Mouse (Mus musculus): ENCODE measurements around the gene Rbfox3.

The Rbfox3 gene

DNA sequence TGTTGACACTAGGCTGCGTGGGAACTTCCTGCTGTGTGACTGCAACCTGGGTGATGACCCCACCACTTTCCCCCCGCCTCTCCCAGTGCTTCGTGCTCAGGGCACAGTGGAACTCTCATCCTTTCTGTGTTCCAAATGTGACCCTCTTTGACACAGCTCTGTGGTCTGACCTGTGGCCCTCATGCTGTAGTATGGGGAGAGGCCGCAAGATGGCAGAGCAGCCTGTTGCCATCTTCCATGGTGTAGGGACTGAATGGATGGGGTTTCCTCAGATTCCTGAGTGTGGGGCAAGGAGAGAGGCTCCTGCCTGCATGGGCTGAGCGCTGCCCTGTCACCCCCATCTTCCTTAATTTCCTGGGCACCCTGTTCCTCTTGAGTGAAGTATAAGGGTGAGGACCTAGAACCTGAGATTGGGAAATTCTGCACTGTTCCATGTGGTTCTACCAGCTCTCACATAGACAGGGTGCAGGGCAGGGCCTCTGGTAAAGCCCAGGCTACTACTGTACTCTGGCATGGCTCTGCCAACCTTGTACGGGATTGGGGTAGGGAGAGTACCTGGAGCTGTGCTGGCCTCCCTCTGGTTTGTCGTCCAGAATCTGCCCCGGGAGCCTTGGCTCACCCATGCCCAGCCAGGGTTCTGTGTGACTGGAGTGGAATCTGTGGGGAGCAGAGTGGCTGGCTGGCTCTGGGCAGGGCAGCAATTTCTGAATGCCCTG, 423.0 kb downstream of the Rbfox3 start:
- in situ Hi-C loops (cut with MboI; ENCODE audit: low pct_unique_long_range_greater_than_20kb in 1 of 2, low sequenced_read_pairs in 2 of 2, unreplicated experiment in 1 of 2), result no loop called here

DNA sequence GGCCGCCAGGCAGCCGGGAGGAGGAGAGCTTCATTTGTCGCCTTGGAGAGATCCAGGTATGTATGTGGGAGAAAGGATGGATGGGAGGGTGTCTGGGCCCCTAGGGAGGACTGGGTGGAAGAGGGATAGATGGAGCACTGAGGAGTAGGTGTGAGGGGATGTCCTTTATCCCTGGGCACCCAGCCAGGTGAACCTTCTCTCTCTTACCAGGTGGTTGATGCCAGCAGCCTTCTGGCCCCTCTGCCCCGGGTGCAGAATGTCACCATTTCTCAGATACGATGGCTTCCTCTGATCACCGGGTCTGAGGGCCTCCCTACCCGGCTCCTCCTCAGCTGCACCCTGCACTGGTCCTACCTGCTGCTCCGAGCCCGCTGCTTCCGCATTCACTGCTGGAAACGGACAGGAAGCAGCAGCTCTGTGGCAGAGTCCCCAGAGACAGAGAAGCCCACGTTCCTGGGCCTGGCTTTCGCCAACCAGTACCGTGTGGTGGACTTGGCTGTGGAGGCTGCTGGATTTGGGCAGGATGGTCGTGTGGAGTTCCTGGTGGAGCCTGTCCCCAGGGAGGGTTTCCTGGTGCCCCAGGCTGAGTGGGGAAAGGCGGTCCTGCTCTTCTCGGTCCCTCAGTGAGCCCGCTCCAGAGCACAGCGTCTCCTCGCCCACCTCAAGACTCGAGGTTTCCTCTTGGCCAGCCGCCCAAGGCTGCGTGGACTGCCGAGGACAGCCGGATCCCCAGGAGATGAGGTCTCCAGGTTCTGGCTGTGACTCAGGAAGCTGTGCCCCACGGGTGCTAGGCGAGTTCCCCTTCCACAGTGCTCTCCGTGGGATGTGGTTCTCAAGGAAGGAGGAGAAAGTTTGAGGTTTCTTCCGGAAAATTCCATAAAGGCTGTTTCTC, 424.3 kb downstream of the Rbfox3 start:
- in situ Hi-C loops (cut with MboI; ENCODE audit: low pct_unique_long_range_greater_than_20kb in 1 of 2, low sequenced_read_pairs in 2 of 2, unreplicated experiment in 1 of 2), result no loop called here

DNA sequence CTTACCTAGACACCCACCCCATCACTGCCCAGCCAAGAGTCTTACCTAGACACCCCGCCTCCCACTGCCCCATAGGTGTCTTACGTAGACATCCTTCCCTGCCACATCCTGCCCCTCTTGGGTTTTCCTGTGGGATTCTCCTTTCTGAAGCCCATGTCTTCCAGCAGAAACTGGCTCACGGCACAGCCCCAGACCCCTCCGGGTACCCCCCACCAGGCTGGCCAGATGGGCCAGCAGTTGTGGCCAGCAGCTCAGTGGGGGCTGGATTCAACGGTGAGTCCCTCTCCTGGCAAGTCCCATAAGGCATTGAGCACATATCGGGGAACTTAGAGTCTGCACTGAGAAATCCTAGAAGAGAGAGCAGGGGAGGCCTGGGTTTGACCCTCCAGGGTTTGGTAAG, 425.1 kb downstream of the Rbfox3 start:
- in situ Hi-C loops (cut with MboI; ENCODE audit: low pct_unique_long_range_greater_than_20kb in 1 of 2, low sequenced_read_pairs in 2 of 2, unreplicated experiment in 1 of 2), result no loop called here

- in situ Hi-C loops (cut with MboI; ENCODE audit: low pct_unique_long_range_greater_than_20kb in 1 of 2, low sequenced_read_pairs in 2 of 2, unreplicated experiment in 1 of 2), result no loop called here
Observed at GRCm38 (mm10) chr11:118485780-118486179, 425.6 kb downstream of the Rbfox3 start.

DNA sequence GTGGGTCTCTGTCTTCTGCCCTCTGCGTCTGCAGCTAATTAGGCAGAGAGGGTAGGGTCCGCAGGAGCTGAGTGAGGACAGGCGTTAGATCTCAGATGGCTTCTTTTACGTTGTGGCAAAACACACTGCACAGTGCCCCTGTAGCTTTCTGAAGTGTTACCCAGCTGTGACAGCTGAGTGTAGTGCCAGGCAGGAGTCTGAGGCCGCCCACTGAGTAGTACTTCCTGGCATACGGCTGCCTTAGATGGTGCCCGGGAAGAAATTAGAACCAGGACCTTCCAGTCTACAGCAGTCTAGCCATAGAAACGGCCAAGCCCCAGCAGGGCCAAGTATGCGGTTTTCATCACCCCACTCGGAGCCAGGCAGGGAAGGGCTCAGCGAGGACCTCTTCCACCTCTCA, 426.1 kb downstream of the Rbfox3 start:
- in situ Hi-C loops (cut with MboI; ENCODE audit: low pct_unique_long_range_greater_than_20kb in 1 of 2, low sequenced_read_pairs in 2 of 2, unreplicated experiment in 1 of 2), result no loop called here

GRCm38 (mm10) chr11:118484169-118484568, 427.2 kb downstream of the Rbfox3 start:
- in situ Hi-C loops (cut with MboI; ENCODE audit: low pct_unique_long_range_greater_than_20kb in 1 of 2, low sequenced_read_pairs in 2 of 2, unreplicated experiment in 1 of 2), result no loop called here

- in situ Hi-C loops (cut with MboI; ENCODE audit: low pct_unique_long_range_greater_than_20kb in 1 of 2, low sequenced_read_pairs in 2 of 2, unreplicated experiment in 1 of 2), result no loop called here
Observed at GRCm38 (mm10) chr11:118481751-118482150, 429.6 kb downstream of the Rbfox3 start.

DNA sequence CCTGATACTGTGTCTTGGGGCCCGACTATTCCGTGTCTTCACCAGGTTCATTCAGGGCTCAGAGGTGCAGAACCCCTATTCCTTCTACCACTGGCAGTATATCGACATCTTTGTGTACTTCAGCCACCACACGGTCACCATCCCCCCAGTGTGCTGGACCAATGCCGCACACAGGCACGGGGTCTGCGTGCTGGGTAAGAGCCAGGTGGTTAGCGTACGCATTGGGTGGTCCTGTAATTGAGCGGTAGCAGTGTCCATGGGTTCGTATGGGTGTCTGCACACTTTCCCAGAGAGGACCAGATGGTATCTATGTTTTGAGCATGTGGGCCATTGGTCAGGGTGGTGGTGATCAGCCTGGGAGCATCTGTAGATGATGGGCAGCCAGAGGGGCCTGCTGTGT, 430.2 kb downstream of the Rbfox3 start:
- in situ Hi-C loops (cut with MboI; ENCODE audit: low pct_unique_long_range_greater_than_20kb in 1 of 2, low sequenced_read_pairs in 2 of 2, unreplicated experiment in 1 of 2), result no loop called here

DNA sequence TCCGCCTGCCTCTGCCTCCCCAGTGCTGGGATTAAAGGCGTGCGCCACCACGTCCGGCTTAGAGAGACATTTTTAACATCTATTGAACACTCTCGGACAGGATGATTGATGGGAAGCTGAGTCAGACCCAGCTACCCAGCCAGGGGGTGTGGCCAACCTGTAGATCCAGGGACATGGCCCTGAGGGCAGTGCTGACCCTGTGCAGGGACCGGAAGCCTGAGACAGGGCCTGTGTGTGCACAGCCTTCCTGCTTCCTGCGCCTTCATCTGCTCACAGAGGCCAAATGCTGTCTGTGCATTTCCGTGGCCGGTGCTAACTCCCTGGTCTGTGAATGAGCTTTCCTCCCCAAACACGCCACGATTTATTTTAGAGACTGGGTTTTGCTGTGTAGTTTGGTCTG, 431.6 kb downstream of the Rbfox3 start:
- in situ Hi-C loops (cut with MboI; ENCODE audit: low pct_unique_long_range_greater_than_20kb in 1 of 2, low sequenced_read_pairs in 2 of 2, unreplicated experiment in 1 of 2), result no loop called here

DNA sequence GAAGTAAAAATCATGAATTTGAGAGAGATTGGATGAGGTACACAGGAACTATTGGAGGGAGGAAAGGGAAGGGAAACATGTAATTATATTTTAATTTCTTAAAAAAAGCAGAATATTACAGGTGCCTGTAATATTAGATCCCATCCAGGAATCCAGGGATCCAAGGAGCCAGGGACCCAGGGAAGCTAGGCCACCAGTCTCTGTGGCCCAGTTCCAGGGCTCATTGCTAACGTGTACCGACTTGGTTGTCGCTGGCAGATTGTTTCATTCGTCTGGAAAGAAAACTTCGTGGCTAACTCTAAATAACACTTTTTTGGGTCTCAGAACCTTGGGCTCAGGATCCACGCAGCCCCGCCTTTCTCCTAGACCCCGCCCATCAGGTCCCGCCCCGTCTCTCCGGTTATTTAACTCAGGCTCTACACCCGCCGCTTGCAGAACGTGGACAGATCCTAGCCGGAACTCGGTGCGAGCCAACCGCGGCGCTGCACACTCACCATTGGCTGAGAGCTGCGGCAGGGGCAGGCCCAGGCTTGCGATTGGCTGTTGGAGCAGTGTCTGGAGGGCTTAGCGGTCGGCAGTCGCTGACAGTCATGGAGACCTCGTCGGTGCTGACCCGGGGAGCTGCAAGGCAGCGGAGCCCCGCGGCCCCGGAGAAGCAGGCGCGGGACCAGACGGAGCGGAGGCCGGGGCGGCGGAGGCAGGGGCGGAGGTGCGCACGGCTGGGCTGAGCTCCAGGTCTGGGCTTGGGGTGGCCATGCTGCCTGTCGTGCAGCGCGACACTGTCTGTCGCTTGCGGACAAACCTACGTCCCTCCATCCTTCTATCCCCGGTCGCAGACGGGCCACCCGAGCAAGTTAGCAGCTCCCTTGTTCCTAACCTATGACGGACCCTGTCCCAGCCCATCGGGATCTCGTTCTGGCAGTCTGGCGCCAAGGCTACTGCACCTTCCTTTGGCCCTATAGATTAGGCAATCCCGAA, 434.7 kb downstream of the Rbfox3 start, which contains the start of gene Engase:
Gene Engase, plus strand, starts transcription at position 434 of the 978 bp plus-strand sequence.
- in situ Hi-C loops (cut with MboI; ENCODE audit: low pct_unique_long_range_greater_than_20kb in 1 of 2, low sequenced_read_pairs in 2 of 2, unreplicated experiment in 1 of 2), result no loop called here

DNA sequence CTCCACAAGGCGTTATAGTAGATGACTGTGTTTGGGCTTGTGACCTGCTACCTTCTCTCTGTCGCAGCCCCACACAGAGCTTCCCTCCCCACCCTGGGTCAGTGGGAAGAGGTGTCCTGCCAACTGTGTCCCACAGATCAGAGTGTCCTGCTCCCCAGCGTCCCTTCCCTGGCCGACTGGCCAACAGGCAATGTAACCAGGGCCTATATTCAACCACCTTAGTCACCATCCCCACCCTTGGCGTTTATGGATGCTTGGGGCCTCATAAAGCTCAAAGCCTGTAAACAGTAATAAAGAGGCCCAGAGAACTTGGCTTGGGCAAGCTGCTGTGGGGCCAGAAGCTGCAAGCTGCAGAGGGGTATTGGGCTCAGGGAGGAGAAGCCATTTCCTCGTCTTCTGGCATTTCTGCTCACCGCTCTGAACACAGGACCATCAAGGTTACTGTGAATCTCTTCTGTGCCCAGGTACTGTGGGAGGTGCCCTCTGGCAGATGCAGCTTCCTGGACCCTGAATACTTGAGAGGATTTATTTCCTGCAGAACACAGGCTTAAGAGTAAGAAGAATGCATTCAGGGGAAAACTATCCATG, 435.8 kb downstream of the Rbfox3 start:
- in situ Hi-C loops (cut with MboI; ENCODE audit: low pct_unique_long_range_greater_than_20kb in 1 of 2, low sequenced_read_pairs in 2 of 2, unreplicated experiment in 1 of 2), result no loop called here

- in situ Hi-C loops (cut with MboI; ENCODE audit: low pct_unique_long_range_greater_than_20kb in 1 of 2, low sequenced_read_pairs in 2 of 2, unreplicated experiment in 1 of 2), result no loop called here
Observed at GRCm38 (mm10) chr11:118473842-118474500, 437.4 kb downstream of the Rbfox3 start.

- in situ Hi-C loops (cut with MboI; ENCODE audit: low pct_unique_long_range_greater_than_20kb in 1 of 2, low sequenced_read_pairs in 2 of 2, unreplicated experiment in 1 of 2), result no loop called here
Observed at GRCm38 (mm10) chr11:118473161-118473560, 438.2 kb downstream of the Rbfox3 start.

DNA sequence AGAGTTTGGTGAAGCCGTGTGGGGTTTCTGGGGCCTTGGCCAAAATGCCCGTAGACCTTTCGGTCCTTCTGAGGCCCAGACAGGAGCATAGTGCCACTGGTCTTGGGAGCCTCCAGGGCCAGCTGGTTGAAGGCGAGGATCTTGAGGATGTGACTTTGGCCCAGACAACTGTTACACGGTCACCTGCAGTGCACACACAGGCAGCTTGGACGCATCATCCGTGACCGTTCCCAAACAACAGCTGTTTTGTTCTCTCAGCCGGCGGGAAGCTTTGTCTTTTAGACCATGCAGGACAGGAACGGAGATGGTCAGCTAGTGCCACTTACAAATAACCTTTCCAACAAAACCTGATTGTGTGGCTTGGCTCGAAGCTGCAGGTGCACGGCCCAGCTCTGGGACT, 439.7 kb downstream of the Rbfox3 start:
- in situ Hi-C loops (cut with MboI; ENCODE audit: low pct_unique_long_range_greater_than_20kb in 1 of 2, low sequenced_read_pairs in 2 of 2, unreplicated experiment in 1 of 2), result no loop called here

- in situ Hi-C loops (cut with MboI; ENCODE audit: low pct_unique_long_range_greater_than_20kb in 1 of 2, low sequenced_read_pairs in 2 of 2, unreplicated experiment in 1 of 2), result no loop called here
Observed at GRCm38 (mm10) chr11:118470234-118470966, 441.0 kb downstream of the Rbfox3 start.

DNA sequence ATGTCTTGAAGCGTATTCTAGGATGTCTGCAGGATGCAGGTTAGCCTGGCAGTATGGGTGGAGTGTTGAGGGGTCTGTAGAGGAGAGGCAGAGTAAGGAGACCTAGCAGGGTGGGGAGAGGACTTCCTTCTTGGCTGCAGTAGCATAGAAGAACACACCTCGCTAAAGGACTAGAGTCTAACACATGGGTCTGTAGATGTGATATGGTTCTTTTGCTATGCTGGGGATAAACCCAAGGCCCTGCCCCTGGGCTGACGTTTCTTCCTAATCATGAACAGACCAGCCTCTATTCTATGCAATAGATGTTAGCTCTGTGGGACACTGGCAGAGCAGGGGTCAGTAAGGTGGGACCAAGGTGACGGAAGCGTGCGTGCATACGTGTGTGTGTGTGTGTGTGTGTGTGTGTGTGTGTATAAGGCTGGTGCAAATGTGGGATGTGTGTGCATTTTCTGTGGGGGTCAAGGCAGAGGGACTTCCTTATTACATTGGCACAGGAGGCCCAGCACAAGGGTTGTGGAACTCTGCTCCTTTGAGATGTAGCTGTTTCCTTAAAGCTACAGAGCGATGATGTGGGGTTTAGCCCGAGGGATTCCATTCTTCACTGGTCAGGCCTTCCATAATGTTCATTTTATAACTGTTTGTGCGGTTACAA, 441.8 kb downstream of the Rbfox3 start:
- in situ Hi-C loops (cut with MboI; ENCODE audit: low pct_unique_long_range_greater_than_20kb in 1 of 2, low sequenced_read_pairs in 2 of 2, unreplicated experiment in 1 of 2), result no loop called here
